Mouse (Mus musculus) spleen, adult 2 months (tissue): ENCODE measurements at regions not wholly inside any gene's neighbourhood (a gene's known extent, or its start where the extent isn't known, plus 50 kb on each side); places are given as distances from the start of the nearest gene placed in this dataset.

Experiments used
- CTCF ChIP-seq: fragments of 200-500 bp; IDR thresholded peaks from 2 replicates; pipeline ENCODE4 v1.5.1; 2011; ENCODE audit warnings: mild to moderate bottlenecking, inconsistent platforms; ENCODE audit not compliant: insufficient read depth, insufficient read length, insufficient replicate concordance; ENCODE audit errors: extremely low read depth
- POLR2A ChIP-seq: fragments of 200-500 bp; IDR thresholded peaks from 2 replicates; pipeline ENCODE4 v1.6.1; 2011; ENCODE audit warnings: low read depth, low read length, inconsistent platforms

- TF ChIP-seq CTCF (no peak), POLR2A (no peak)
Observed at GRCm38 (mm10) chr8:115441323-115441722, 266.3 kb downstream of the Maf start.
